Mouse (Mus musculus) cerebellum, postnatal 10 days (tissue): Measurements from ENCODE around the gene Rac1.
A peak's percentile ranks its signal among the peaks of the same experiment; 100 is the strongest.

Experiments
- DNase-seq, 2 experiments: peaks; one replicate each; pipeline ENCODE4 v3.0.0; 2021; ENCODE audit warnings: mixed read lengths in 2 of 2

Gene Rac1

DNA sequence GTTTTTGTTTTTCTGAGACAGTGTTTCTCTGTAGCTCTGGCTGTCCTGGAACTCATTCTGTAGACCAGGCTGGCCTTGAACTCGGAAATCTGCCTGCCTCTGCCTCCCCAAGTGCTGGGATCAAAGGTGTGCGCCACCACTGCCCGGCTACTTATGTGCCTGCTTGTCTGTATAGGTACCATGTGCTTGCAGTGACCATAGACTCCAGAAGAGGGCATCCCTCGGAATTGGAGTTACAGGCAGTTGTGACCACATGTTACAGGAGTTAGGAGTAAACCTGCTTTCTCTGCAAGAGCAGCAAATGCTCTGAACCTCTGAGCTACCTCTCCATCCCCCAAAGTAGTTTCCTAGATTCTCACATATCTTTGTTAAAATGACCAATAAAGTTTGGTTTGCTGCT is 36.1 kb downstream of the Rac1 start:
- DNase-seq = no peak

DNA sequence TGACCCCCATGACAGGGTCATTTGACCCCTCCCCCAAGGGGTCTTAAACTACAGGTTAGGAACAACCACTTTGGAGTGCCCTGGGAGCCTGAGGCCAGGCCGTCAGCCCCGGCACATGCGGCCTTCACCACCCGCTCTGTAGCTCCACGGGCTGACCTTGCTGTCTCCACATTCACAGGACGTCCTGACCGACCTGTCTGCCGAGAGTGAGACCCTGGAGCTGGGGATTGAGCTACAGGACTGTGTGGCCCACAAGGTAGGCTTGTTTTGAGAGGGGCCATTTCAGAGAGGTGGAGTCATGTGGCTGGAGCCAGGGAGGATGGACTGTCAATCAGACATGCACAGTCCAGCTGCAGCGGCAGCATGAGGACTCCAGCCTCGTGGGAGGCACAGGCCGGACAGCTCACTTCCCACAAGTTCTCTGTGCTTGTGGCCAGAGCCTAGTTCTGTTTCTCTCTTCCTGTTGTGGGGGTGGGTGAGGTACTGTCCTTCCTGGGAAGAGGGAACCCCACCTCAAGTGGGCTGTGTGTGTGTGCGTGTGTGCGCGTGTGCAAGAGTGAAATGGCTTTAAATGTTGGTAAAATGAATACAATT is 38.0 kb downstream of the Rac1 start:
- DNase-seq = no peak

DNA sequence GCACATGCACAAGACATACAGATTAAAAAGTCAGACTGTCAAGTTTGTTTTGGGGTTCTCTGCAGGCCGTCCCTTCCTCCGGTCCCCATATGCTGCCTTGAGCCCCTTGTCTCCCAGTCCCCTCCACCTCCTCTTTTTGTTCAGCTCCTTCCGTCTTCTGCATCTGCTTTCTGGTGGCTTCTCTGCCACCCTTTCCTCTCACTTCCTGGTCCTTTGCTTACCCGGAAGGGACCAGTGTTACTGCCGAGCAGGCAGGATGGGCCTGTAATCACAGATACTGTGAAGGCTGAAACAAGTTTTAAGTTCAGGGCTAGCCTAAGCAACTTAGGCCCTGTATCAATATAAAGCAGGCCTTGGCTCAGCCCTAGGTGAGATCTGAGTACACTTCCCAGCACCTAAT is 39.8 kb downstream of the Rac1 start:
- no peak for DNase-seq

DNA sequence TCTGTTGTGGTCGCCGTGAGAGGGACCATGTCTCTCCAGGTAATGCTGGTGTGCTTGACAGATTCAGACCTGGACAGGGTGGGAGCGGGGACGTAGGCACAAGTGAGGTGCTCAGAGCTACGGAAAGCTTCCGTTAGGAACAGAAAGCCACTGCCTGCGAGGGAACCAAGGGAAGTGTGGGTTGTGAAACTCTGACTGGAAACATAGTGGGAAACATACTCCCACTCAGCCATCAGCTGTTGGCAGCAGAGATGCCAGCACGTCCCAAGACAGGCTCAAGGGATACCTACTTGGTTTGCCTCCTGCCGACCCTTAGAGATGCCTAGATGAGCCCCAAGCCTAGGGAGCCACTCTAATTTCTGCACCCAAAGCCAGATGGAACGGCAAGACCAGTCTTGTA is 40.6 kb downstream of the Rac1 start:
- no peak for DNase-seq

DNA sequence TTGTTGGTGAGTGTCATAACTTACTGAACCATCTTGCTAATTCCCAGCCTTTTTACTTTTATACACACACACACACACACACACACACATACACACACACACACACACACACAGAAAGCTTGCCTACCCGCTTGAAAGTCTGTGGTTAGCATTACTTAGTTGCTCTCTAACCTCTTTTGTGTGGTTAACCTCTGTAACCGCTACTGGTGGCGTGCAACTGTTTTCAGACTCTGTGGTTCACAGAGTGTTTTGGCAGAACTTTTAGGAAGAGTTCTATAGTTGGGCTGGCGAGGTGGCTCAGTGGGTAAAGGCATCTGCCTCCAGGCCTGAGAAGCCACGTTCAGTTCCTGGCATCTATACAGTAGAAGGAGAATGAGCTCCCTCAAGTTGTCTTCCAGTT is 42.9 kb downstream of the Rac1 start:
- DNase-seq = no peak

DNA sequence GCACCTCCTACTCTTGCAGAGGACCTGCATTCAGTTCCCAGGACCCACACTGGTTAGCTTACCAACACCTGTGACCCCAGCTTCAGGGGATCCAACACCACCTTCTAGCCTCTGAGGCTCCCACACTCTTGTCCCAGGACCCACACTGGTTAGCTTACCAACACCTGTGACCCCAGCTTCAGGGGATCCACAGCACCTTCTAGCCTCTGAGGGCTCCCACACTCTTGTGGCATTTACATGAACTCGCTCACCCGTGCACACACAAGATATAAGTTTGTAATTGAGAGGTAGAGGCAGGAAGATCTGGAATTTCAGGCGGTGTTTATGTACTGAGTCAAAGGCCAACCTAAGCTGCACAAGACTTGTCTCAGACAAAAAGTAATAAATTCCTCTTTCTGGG is 49.9 kb downstream of the Rac1 start:
- no peak for DNase-seq

DNA sequence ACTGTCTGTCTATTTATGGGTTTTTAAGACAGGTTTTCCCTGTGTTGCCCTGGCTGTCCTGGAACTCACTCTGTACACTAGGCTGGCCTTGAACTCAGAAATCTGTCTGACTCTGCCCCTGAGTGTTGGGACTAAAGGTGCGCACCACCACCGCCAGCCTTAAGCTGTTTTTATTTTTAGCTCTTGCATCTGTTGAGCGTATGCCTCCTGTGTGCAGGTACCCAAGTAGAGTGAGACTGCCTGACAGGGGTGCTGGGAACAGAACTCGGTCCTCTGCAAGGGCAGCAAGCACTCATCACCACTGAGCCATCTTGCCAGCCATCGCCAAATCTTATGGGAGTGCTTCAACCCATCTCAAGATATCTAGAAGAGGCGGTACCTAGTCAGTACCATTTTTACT is 51.8 kb downstream of the Rac1 start:
- DNase-seq = no peak

DNA sequence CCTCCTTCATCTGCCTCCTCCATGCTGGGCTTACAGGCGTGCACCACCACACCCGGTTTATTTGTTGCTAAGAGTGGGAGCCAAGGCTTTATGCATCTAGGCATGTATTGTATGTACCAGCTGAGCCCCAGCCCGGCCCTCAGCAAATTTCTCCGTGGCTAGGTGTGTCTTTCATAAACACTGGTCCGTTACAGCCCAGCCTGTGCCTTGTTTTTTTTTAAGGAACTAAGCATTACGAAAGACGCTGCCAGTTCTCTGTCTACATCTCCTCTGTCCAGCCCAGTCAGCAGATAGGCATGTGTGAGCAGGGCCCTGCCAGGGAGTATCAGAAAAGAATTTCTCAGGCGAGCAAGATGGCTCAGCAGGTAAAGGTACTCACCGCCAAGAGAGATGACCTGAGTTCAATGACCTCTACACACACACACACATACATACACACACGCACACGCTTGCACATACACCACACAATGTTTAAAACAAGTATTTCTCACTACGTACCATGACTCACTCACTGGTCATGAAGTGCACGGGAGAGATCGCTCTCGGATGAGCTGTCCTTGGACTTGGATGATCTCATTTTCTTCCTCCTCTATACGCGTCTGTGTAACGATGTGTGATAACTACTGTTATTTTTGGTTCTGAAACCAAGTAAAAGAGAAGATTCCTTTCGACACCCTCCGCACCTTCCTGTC is 52.5 kb downstream of the Rac1 start:
- no peak for DNase-seq

DNA sequence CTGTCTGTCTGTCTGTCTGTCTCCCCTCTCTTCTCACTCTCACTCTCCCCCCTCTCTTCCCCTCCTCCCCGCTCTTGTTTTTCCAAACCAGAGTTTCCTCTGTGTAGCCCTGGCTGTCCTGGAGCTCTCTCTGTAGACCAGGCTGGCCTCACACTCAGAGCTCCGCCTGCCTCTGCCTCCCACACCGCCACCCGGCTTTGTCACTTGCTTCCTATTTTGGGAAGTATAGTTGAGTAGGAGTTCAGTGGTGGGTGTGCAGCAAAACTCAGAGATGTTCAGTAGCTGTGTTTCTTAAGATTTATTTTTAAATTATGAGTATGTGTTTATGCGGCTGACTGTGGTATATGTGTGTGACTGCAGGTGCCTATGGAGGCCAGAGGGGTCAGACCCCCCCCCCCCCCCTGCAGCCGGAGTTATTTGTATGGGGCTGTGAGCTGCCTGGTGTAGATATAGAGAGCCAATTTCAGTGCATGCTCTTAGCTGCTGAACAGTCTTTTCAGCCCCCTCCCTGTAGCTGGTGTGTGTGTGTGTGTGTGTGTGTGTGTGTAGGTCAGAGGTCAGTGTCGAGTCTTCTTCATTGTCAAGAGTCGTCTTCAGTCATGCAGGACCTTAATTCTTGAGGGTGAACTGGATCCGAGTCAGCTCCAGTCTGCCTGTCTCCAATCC is 55.8 kb downstream of the Rac1 start:
- DNase-seq = no peak

DNA sequence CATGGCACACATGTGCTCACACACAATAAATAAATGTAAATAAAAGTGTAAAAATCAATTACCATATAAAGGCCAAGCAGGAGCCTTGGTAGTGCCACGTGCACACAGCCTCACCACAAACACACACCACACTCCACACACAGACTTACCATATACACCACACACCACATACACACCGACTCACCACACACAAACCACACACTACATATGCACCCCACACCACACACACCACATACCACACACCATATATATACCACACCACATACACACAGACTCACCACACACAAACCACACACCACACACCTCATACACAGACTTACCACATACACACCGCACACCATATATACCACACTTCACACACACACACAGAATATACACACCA is 56.7 kb downstream of the Rac1 start:
- no peak for DNase-seq

DNA sequence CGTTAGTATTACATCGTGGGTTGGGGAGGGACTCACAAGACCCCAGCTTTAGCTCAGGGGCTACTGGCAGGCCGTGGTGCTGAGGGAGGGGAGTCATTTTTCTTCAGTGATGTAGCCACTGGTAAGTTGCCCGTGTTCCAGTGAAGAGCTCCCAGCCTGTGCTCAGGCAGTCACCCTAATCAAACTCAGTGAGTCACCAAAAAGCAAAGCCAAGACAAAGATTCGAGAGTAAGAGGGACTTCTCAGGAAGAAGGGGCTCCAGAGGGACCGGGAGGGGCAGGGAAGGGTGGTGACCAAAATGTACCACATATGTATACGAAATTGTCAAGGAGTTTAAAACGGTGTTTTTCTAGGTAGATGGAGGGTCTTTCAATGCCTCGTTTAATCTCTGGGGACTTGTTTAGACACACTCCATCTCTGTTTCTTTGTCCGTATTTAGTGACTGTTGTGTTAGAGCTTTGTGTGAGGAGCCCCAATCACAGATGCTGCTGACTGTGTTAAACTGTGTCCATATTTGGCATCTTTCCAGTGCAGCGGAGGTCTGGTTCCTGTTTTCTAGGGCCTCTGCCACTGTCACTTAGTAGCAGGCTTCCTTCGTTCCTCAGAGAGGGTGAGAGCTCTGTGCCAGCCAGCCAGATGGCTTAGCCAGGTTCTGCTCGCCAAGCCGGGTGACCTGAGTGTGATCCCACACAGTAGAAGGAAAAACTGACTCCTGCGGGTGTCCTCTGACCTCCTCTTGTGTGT is 57.2 kb downstream of the Rac1 start:
- peak; percentile 88 to 90 for DNase-seq

DNA sequence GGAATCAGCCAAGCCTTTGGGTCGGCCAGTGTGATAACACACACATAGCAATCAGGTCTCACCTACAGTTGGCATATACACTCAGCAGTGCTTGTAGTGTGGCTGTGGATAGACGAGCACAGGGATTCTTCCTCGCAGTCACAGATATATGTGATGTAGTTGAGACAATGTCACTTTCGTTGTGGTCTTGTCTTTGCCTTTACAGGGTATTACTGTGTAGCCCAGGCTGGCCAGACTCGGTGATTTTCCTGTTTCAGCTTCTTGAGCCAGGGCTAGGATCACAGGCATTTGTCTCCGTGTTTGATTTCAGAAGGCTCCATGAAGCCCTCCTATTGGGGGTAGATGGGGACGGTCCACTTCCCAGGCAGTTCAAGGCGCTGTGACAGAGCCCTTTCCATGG is 58.2 kb downstream of the Rac1 start:
- DNase-seq = no peak

DNA sequence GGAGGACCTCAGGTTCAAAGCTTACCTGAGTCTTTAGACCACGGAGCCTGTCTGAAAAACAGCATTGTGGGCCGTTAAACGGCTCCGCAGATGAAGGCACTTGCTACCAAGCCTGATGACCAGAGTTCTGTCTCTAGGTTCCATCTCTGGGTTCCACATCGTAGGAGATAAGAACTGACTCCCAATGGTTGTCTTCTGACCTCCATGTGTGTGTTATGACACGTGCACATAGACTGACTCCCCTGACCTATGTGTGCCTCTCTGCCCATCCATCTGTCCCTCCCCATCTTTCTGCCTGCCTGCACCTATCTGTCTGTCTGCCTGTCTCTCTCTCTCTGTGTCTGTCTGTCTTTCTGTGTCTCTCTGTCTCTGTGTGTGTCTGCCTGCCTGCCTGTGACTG is 59.9 kb downstream of the Rac1 start:
- DNase-seq = no peak

DNA sequence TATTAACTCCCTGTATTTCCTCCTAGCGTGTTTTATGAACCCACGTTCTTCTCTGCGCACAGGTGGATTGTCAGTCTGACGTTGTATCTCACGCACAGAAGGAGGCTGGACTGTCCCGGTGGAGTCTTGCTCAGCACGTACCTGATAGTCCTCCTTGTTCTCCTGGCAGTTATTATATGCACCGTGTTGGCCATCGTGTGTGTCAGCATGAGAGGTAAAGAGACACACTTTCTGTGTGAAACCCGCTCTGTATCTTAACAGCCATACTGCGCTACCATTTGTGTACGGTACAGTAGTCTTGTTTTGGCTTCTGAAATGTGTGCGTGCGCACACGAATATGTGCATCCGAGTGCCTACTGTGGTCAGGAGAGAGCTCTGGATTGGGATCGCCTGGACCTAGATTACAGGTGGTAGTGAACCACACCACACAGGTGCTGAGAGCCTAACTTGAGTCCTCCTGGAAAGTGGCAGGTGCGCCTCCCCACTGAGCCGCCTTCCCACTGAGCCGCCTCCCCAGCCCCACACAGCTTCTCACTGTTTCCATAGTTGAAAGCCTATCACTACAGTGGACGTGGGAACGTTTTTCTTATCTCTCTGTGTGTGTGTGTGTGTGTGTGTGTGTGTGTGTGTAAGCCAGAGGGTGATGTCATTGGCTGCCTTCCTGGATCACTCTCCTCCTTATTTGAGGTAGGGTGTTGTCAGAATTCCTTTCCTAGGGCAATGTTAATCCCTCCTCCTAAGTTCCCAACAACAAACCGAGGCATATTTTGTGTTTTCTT is 60.8 kb downstream of the Rac1 start:
- no peak for DNase-seq

DNA sequence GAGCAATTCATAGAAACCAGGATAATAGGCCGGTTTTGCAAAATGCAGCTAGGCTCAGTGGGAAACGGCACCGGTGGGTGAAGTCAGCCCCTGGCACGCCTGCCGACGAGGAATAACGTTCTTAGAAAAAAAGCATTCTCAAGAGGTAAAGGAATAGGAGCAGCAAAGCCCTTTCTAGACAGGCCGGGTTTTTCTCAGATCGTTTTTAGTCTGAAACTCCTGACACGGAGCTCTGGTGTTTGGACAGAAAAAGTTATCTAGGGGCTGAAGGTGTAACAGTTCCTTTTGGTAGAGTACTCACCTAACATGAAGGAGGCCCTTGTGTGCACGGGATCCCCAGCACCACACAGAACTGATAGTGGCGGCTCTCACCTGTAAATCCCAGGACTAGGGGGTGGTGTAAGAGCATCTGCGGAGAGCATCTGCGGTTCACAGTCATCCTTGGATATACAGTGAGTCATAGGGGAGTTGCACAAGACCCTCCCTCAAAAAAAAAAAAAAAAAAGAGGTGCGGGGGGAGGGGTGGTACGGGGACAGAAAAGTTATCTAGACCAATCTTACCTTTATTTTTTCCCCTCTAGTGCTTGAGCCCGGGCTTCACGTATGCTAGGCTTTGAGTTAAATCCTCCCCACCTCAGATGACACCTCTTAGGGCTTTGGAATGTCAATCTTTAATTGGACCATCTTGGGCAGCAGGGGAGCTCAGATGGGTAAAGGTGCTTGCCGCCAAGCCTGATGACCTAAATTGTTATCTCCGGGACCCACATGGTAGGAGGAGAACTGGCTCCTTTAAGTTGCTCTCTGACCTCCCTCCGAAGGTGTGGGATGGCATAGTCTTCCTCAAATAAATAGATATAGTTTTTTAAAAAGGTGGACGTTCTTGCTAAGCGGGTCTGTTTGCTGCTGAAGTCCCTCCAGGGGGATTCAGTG is 62.4 kb downstream of the Rac1 start:
- no peak for DNase-seq

DNA sequence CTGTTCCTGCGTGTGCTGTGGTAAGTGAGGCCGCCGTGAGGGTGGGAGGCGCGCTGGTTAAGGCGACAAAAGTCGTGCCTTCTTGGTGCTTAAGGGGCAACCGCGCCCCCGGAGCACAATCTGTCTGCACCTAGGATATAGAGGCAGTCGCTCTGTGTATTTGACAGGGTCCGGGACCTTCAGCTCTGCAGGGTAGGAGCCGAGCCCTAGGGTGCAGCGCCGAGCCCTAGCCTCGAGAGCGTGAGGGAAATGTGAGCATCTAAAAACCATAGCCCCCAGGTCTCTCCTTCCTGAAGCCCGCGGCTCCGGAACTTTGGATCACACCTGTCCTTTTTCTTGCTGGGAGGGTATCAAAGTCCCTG is 63.1 kb downstream of the Rac1 start:
- no peak for DNase-seq

DNA sequence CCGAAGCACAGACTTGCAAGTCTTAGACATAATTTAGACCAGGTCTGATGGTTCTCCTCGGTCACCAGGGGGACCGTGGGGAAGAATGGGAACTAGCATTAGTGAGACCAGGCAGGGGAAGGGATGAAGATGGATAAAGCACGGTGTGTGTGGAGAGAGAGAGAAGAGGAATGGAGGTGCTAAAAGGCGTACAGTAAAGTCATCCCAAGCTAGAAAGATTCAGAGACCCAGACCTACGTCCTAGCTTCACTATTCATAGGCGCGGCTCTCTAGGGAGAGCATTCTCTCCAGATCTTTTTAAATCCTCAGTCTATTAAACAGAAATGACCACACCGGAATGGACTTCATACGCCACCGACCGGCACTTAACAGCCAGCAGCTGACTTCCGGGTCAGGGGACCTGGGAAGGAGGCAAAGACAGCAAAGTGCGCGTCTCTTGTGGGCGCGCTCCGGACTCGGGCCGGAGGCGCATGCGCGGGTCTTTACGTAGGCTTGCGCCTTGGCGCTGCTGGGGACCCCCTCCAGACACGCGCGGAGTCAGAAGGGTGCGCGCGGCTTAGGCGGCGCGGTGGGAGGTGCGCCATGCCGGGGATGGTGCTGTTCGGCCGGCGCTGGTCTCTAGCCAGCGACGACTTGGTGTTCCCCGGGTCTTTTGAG is 63.6 kb downstream of the Rac1 start, which contains the start of gene Daglb:
TSS of gene Daglb (plus strand) at position 485 of the 657 bp plus-strand sequence.
- peak; percentile 93 to 96 for DNase-seq

DNA sequence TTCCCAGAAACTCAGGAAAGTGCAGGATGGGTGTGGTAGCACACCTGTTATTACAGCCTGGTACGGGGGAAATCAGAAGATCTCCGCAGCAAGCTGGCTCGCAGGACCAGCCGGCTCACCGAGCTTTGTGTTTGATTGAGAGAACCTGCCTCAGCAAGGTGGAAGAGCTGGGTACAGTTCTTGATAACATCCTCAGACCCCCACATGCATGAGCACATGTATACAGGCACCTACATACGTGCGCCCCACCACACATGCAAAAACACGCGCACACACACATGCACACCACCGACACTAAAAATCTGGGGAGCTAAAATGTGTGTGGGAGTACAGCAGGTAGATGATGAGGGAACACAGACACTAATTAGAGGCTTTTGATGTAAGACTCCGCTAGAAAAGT is 64.2 kb downstream of the Rac1 start:
- no peak for DNase-seq
